Mouse (Mus musculus): ENCODE measurements at regions not wholly inside any gene's neighbourhood (a gene's known extent, or its start where the extent isn't known, plus 50 kb on each side); places are given as distances from the start of the nearest gene placed in this dataset.

GRCm38 (mm10) chr1:194226550-194227160, 391.4 kb upstream of the Plxna2 start:
- no peaks in the 10 kb centered on the region for H3K27me3 ChIP-seq
- peaks cover 16% of the 10 kb centered on the region for H3K4me1 ChIP-seq
- no peaks in the 10 kb centered on the region for H3K9me3 ChIP-seq
- no peaks in the 10 kb centered on the region for H3K36me3 ChIP-seq
- no peak overlapping the region for H3K9ac ChIP-seq
- H3K4me2 ChIP-seq = no peak overlapping the region
- no peak overlapping the region for H3K27ac ChIP-seq
- no peak overlapping the region for H3K4me3 ChIP-seq
- ATAC-seq (ENCODE audit: insufficient number of reproducible peaks, low FRiP score, low TSS enrichment, low read depth) = no peak
- WGBS = 26% methylated on average over 6 of the region's 6 CpGs

GRCm38 (mm10) chr1:194225786-194226185, 392.2 kb upstream of the Plxna2 start:
- no peak for ATAC-seq (ENCODE audit: insufficient number of reproducible peaks, low FRiP score, low TSS enrichment, low read depth)
- Histone ChIP-seq H3K4me2 (no peak overlapping the region), H3K27me3 (no peaks in the 10 kb centered on the region), H3K9me3 (no peaks in the 10 kb centered on the region), H3K4me1 (peaks cover 9% of the 10 kb centered on the region; the same call in 1 of the 2 replicates), H3K4me3 (no peak overlapping the region), H3K36me3 (no peaks in the 10 kb centered on the region), H3K27ac (no peak overlapping the region), H3K9ac (no peak overlapping the region)
- 26% methylated on average over 1 of the region's 1 CpGs for WGBS

GRCm38 (mm10) chr1:194224046-194224445, 394.0 kb upstream of the Plxna2 start:
- Histone ChIP-seq H3K9ac (no peak overlapping the region), H3K4me2 (no peak overlapping the region), H3K4me3 (no peak overlapping the region), H3K27me3 (no peaks in the 10 kb centered on the region), H3K36me3 (no peaks in the 10 kb centered on the region), H3K9me3 (no peaks in the 10 kb centered on the region), H3K27ac (no peak overlapping the region), H3K4me1 (peaks cover 9% of the 10 kb centered on the region; the same call in 1 of the 2 replicates)
- ATAC-seq (ENCODE audit: insufficient number of reproducible peaks, low FRiP score, low TSS enrichment, low read depth) = no peak
- WGBS = 92% methylated on average over 1 of the region's 1 CpGs

GRCm38 (mm10) chr1:194223610-194224009, 394.4 kb upstream of the Plxna2 start:
- no peaks in the 10 kb centered on the region for H3K27me3 ChIP-seq
- H3K4me1 ChIP-seq = peaks cover 9% of the 10 kb centered on the region; the same call in 1 of the 2 replicates
- H3K36me3 ChIP-seq = no peaks in the 10 kb centered on the region
- no peaks in the 10 kb centered on the region for H3K9me3 ChIP-seq
- no peak for ATAC-seq (ENCODE audit: insufficient number of reproducible peaks, low FRiP score, low TSS enrichment, low read depth)
- WGBS = 61% methylated on average over 2 of the region's 2 CpGs
- H3K9ac ChIP-seq = no peak overlapping the region
- H3K4me3 ChIP-seq = no peak overlapping the region
- H3K27ac ChIP-seq = no peak overlapping the region
- no peak overlapping the region for H3K4me2 ChIP-seq

GRCm38 (mm10) chr1:194223015-194223414, 395.0 kb upstream of the Plxna2 start:
- Histone ChIP-seq H3K4me2 (no peak overlapping the region), H3K4me1 (peaks cover 9% of the 10 kb centered on the region; the same call in 1 of the 2 replicates), H3K27ac (no peak overlapping the region), H3K27me3 (no peaks in the 10 kb centered on the region), H3K9me3 (no peaks in the 10 kb centered on the region), H3K9ac (no peak overlapping the region), H3K36me3 (no peaks in the 10 kb centered on the region), H3K4me3 (no peak overlapping the region)
- 1% methylated on average over 9 of the region's 9 CpGs for WGBS
- ATAC-seq (ENCODE audit: insufficient number of reproducible peaks, low FRiP score, low TSS enrichment, low read depth) = no peak

GRCm38 (mm10) chr1:194208034-194209000, 409.7 kb upstream of the Plxna2 start:
- no peak overlapping the region for H3K9ac ChIP-seq
- H3K27me3 ChIP-seq = no peaks in the 10 kb centered on the region
- H3K4me1 ChIP-seq = no peaks in the 10 kb centered on the region
- H3K4me2 ChIP-seq = no peak overlapping the region
- H3K4me3 ChIP-seq = no peak overlapping the region
- ATAC-seq (ENCODE audit: insufficient number of reproducible peaks, low FRiP score, low TSS enrichment, low read depth) = no peak
- H3K36me3 ChIP-seq = no peaks in the 10 kb centered on the region
- H3K27ac ChIP-seq = no peak overlapping the region
- 54% methylated on average over 14 of the region's 14 CpGs for WGBS
- H3K9me3 ChIP-seq = no peaks in the 10 kb centered on the region

- H3K36me3 ChIP-seq = no peaks in the 10 kb centered on the region
- no peaks in the 10 kb centered on the region for H3K27me3 ChIP-seq
- H3K9ac ChIP-seq = no peak overlapping the region
- H3K9me3 ChIP-seq = no peaks in the 10 kb centered on the region
- no peak for ATAC-seq (ENCODE audit: insufficient number of reproducible peaks, low FRiP score, low TSS enrichment, low read depth)
- no peak overlapping the region for H3K27ac ChIP-seq
- no peak overlapping the region for H3K4me2 ChIP-seq
- 45% methylated on average over 2 of the region's 2 CpGs for WGBS
- no peaks in the 10 kb centered on the region for H3K4me1 ChIP-seq
- no peak overlapping the region for H3K4me3 ChIP-seq
Measured at GRCm38 (mm10) chr1:194197516-194197915, 420.5 kb upstream of the Plxna2 start.

- H3K4me1 ChIP-seq = no peaks in the 10 kb centered on the region
- H3K9ac ChIP-seq = no peak overlapping the region
- 89% methylated on average over 2 of the region's 2 CpGs for WGBS
- no peak overlapping the region for H3K4me3 ChIP-seq
- no peaks in the 10 kb centered on the region for H3K9me3 ChIP-seq
- no peak overlapping the region for H3K4me2 ChIP-seq
- no peaks in the 10 kb centered on the region for H3K27me3 ChIP-seq
- no peak overlapping the region for H3K27ac ChIP-seq
- ATAC-seq (ENCODE audit: insufficient number of reproducible peaks, low FRiP score, low TSS enrichment, low read depth) = no peak
- H3K36me3 ChIP-seq = no peaks in the 10 kb centered on the region
Measured at GRCm38 (mm10) chr1:194182293-194182692, 435.7 kb upstream of the Plxna2 start.

- 78% methylated on average over 4 of the region's 4 CpGs for WGBS
Measured at GRCm38 (mm10) chr1:194161469-194161868, 456.5 kb upstream of the Plxna2 start.

GRCm38 (mm10) chr1:194160761-194161461, 457.1 kb upstream of the Plxna2 start:
- H3K9ac ChIP-seq = no peak overlapping the region
- WGBS = 42% methylated on average over 8 of the region's 8 CpGs
- H3K27ac ChIP-seq = no peak overlapping the region
- H3K4me2 ChIP-seq = no peak overlapping the region
- H3K4me3 ChIP-seq = no peak overlapping the region
- H3K4me1 ChIP-seq = no peaks in the 10 kb centered on the region
- H3K27me3 ChIP-seq = no peaks in the 10 kb centered on the region
- no peak for ATAC-seq (ENCODE audit: insufficient number of reproducible peaks, low FRiP score, low TSS enrichment, low read depth)
- H3K36me3 ChIP-seq = no peaks in the 10 kb centered on the region
- H3K9me3 ChIP-seq = no peaks in the 10 kb centered on the region

More at GRCm38 (mm10) chr1:194161469-194161868, 456.5 kb upstream of the Plxna2 start:
- Histone ChIP-seq H3K4me2 (no peak overlapping the region), H3K36me3 (no peaks in the 10 kb centered on the region), H3K4me1 (no peaks in the 10 kb centered on the region), H3K9ac (no peak overlapping the region), H3K27me3 (no peaks in the 10 kb centered on the region), H3K9me3 (no peaks in the 10 kb centered on the region), H3K27ac (no peak overlapping the region), H3K4me3 (no peak overlapping the region)
- no peak for ATAC-seq (ENCODE audit: insufficient number of reproducible peaks, low FRiP score, low TSS enrichment, low read depth)

- H3K36me3 ChIP-seq = no peaks in the 10 kb centered on the region
- no peak overlapping the region for H3K4me2 ChIP-seq
- no peak for ATAC-seq (ENCODE audit: insufficient number of reproducible peaks, low FRiP score, low TSS enrichment, low read depth)
- H3K9ac ChIP-seq = no peak overlapping the region
- WGBS = 79% methylated on average over 6 of the region's 6 CpGs
- no peak overlapping the region for H3K4me3 ChIP-seq
- no peaks in the 10 kb centered on the region for H3K27me3 ChIP-seq
- H3K4me1 ChIP-seq = no peaks in the 10 kb centered on the region
- no peak overlapping the region for H3K27ac ChIP-seq
- no peaks in the 10 kb centered on the region for H3K9me3 ChIP-seq
Measured at GRCm38 (mm10) chr1:194157268-194157667, 460.8 kb upstream of the Plxna2 start.
